Mouse (Mus musculus): Measurements from ENCODE around the gene Adig.

DNA sequence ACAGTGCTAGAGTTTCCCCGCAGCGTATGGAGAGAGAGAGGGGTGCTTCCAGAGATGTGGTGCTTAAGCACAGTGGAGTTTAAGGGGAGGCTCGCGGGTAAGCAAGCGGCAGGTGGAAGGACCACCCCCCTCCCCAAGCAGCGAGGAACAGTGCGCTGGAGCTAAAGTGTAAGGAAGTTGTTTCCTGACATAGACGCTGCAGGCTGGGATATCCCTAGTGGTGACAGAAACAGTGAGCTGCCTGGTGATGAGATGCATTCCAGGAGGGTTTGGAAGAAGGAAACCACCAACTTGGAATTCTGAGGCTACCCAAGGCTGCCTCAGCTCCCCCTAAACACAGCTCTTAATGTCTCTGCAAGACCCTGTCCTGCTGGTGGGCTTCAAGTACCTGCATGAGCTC lies 53.4 kb downstream of the Adig start:
- no peak for TF ChIP-seq CTCF (IDR thresholded peaks at IDR 0.05; ENCODE audit: low read depth)
- no peak for TF ChIP-seq EP300 (IDR thresholded peaks at IDR 0.05; ENCODE audit: low read depth)
